Mouse (Mus musculus) cerebellum, adult 11-12 months (tissue): ENCODE measurements around the gene Zbtb32.

Experiments used
- DNase-seq: peaks from one replicate; pipeline ENCODE4 v3.0.0; 2022

Gene Zbtb32

DNA sequence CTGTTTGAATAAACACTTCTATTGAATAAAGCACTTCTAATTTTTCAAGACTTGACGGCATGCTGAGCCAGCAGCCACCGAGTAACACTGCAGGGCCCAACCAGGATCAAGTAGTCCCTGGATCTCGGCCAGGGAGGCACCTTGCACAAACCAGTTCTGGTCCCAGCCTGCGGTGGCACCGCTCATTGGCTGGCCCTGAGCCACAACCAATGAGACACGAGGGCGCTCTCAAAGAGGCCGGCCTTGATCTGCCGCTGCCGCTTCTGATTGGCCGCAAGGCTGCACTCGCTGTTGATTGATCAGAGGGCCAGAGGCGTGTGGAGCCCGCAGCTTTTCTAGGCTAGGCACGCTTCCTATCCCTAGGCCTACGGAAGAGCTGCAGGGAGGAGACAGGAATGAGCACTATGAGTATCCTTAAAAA, 1.2 kb upstream of the Zbtb32 start:
- peak; percentile 97 for DNase-seq

- no peak for DNase-seq
Measured at GRCm38 (mm10) chr7:30596811-30597210, 1.9 kb downstream of the Zbtb32 start.

DNA sequence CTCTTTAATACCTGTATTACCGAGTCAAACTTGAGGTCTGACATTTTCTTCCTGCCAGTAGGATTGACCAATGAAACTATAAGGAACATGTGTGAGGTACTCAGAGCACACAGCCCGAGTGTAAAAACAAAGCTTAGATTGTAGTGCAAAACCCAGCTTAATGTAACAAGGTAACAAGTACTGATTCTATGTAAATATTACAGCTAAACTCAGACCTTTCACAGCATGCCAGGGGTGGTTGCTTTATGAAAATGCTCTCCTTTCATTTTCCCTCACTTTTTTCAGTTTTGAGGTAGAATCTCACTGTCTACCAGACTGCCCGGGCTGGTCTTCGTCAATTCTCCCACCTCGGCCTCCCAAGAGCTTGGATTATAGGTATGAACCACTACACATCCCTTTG, 2.6 kb downstream of the Zbtb32 start:
- DNase-seq, result no peak

- DNase-seq, result no peak
Measured at GRCm38 (mm10) chr7:30594510-30595024, 4.1 kb downstream of the Zbtb32 start.

DNA sequence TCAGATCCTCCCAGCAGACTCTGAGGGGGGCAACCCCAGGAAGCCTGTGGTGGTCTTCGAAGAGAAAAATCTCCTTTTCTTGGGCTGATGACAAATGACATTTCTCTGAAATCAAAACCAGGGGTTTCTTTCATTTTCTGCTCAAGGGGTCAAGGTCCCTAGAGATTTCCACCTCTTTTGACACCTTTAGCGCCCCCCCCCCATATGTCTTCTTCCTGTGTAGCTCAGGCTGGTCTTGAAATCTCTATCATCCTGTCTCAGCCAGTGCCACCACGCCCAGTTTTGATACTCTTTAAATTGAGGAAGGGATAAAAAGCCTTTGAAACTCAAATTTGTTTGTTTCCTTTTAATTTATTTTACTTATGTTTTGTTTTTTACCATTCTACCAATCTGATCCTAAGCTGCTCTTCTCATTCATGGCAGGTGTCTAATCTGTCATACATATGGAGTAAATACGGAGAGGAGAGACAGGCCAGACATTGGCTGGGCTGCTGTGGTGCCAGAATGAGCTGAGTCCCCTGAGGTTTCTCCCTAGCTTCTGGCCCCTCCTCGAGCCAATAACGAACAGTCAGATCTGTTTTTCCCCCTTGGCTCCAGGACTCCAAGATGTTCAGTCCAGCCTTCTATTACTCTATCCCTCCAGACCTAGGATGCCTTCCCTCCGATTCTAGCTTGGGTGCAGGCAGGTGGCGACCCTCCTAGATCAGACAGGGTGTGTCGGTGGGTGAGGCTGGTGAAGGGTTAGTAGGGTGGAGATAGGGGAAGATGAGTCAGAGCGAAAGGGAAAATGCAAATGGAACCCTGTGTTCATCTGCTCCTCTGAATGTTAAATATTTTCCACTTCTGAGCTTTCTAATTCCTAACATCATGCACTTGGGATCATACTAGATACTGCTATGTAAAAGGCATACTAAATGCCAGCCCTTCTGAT, 4.9 kb downstream of the Zbtb32 start:
- no peak for DNase-seq

- no peak for DNase-seq
Measured at GRCm38 (mm10) chr7:30592772-30593423, 5.8 kb downstream of the Zbtb32 start.

DNA sequence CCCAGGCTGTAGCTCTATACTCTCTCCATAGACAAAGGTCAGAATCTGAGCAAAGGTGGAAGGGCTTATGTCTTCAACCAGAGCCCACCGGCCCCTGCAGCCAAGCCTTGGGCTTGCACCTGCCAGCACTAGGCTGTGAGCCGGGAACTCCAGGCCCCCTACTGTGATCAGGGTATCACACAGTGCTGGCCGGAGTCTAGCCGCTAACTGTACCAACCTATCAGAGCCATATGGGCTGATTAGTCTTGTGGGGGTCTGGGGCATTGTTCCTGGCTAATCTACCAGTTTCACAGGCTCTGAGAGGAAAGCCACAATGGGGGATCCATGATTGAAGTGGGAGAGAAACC, 7.1 kb downstream of the Zbtb32 start:
- no peak for DNase-seq

DNA sequence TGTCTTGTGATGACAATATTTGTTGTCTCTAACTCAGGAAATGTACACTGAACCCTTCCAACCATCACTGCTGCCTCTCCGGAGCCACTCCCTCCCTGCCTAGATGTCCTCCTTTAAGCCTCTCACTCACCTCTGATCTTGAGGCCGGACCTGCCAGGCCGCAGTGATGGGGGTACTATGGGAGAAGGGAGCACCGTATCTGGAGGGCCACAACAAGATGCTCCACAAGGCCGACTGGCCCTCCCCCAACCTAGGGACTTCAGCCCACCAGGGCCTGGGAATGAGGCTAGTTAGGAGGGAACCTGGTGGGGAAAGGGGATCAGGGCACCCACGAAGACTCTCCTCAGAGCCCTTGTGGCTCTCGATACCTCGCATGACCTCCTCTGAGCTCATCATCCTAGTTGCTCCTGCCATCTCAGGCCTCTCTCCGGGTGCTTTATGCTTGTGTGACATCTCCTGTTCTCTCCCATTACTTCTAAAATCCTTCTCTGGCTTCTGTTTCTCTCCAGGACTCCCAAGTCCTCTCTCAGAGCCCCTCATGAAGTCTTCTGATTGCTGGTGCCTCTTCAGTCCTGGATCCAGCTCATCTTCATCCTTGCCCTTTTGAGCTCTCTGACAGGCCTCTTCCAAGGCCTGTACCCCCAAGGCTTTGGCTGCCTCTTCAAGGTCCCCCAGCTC, 7.6 kb downstream of the Zbtb32 start:
- DNase-seq, result peak; percentile 54

DNA sequence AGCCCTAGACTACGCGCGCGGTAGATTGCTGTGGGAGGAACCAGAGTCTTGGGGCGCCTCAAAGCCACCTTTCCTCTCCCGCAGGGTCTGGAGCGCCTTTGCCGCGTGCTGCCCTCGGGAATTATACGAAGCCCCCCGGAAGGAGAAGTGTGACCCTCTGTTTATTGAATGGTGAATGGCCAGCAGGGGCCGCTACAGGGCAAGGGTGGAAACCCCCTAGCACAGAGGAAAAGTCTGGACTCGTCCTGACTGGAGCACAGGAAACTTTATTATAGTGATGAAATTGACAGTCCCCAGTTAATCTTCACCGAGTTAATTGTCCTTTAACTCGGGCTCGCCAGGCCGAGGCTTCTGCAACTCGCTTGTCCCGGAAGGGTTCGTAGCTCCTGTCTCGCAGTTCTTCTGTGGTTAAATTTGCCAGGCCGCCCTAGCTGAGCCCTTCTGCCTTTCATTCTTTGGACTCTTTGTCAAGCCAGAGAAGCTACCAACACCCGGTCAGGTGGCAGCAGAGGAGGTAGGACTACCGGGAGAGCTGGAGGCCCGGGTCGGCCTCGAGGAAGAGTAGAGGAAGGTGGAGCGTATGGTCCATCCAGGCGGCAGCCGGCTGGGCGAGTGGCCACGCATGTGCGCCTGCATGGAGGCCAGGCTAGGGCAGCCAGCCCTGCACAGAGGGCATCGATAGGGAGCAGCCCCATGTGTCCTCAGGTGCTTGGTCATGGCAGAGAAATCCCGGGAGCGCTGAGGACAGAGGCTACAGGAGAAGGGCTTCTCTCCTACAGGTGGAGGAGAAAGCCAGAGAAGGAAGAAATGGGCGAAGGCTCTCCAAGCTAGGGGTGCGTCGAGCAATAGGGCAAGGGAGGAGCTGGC, 9.0 kb downstream of the Zbtb32 start:
- peak; percentile 80 for DNase-seq

DNA sequence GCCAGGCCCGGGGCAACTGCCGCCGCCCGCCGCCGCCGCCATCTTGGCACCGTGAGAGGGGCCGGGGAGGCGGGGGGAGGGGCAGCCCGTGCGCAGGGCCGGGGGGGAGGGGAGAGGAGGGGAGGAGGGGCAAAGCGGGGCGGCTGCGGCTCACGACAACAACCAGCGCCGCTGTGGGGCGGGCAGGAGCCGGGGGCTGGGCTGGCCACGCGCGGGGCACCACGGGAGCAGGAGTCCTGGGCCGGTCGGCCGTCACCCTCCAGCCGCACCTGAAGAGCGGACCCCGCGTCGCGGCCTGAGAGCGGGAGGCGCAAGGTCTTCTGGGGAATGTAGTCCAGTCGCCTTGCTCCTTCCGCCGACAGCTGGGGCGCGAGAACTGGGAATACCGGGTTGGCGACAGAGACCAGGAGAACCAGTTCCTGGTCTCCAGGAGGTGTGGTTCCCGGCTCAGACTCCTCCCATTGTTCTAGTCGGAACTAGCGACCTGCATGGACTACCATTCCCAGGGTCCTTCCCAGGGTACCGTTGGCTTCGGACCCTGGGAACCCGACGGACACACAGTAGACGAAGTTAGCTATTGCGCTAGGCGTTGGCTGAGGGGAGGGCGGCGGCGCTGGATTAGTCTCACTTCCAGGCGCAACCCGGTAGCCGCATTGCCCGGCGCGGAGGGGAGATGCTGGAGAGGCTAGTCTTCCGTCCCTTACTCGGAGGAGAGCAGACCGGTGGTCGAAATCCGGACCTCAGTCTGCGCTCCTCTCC, 9.9 kb downstream of the Zbtb32 start, which contains the start of gene Kmt2b:
Gene Kmt2b, minus strand, starts transcription at position 51 of the 759 bp plus-strand sequence.
- peak; percentile 99 for DNase-seq

GRCm38 (mm10) chr7:30587842-30588667, 10.7 kb downstream of the Zbtb32 start:
- no peak for DNase-seq

DNA sequence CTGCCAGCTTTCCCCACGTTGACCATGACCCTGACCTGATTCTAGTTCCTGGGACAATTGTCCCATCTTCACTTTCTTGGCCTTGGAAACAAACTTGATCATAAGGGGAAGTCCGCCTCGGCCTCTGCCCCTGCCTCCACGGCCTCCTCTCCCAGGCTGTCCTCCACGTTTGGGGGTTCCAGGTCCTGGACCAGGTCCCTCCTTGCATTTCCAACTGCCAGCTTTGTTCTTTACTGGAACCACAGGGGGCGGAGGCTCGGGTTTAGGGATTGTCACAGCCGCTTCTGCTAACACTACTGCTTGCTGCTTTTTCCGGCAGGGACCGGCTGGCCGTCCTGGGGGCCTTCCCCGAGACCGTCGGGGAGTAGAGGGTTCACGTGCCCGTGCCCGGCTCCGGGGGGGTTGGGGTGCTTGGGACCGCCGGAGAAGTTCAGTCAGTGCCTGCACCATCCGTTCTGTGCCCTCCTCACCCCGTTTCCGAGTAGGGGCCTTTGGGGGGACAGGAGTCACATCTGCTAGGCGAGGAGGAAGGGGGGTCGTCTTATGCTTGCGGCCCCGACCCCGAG, 12.2 kb downstream of the Zbtb32 start:
- peak; percentile 59 for DNase-seq

GRCm38 (mm10) chr7:30585170-30585569, 13.5 kb downstream of the Zbtb32 start:
- peak; percentile 44 for DNase-seq

GRCm38 (mm10) chr7:30584339-30584738, 14.4 kb downstream of the Zbtb32 start:
- no peak for DNase-seq

DNA sequence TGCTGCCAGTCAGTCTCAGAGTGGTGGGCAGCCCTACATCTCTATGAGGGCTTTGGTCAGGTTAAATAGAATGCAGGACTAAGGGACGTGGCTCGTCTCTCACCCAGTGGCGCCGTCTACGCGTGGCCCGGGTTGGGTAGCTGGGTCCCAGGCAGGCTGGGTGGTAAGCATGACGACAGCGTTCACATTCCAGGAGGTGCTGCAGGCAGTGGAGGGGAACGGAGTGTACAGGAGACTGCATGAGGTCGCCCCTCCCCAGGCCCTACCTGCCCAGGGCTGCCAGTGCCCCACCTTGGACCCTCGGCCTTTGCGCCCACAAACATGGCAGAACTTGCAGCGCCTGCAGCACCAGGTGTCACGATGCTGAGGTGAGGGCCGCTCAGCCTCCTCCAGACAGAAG, 17.2 kb downstream of the Zbtb32 start:
- no peak for DNase-seq

DNA sequence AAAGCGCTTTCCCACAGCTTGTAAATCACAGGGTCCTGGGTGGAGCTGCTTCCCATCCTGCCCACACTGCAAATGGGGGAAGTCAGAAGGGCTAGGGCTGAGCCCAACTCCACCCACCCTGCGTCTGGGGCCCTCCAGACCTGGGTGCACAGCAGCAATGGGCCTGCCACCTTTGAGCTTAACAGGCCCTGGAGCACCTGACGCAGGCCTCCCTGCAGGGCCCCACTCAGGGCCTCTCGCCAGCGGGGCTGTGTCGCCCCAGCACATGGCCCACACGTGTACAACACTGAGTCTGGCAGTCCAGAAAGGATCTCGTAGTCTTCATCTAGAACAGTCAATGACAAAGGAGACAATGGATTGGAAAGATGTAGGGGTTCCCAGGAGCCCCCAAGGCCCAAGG, 18.8 kb downstream of the Zbtb32 start:
- DNase-seq, result no peak

GRCm38 (mm10) chr7:30572969-30573368, 25.7 kb downstream of the Zbtb32 start:
- DNase-seq, result peak; percentile 86

GRCm38 (mm10) chr7:30572389-30572788, 26.3 kb downstream of the Zbtb32 start:
- DNase-seq, result no peak

- no peak for DNase-seq
Measured at GRCm38 (mm10) chr7:30567555-30567954, 31.2 kb downstream of the Zbtb32 start.

- DNase-seq, result no peak
Measured at GRCm38 (mm10) chr7:30566033-30566432, 32.7 kb downstream of the Zbtb32 start.
